In the genomic region with DNA sequence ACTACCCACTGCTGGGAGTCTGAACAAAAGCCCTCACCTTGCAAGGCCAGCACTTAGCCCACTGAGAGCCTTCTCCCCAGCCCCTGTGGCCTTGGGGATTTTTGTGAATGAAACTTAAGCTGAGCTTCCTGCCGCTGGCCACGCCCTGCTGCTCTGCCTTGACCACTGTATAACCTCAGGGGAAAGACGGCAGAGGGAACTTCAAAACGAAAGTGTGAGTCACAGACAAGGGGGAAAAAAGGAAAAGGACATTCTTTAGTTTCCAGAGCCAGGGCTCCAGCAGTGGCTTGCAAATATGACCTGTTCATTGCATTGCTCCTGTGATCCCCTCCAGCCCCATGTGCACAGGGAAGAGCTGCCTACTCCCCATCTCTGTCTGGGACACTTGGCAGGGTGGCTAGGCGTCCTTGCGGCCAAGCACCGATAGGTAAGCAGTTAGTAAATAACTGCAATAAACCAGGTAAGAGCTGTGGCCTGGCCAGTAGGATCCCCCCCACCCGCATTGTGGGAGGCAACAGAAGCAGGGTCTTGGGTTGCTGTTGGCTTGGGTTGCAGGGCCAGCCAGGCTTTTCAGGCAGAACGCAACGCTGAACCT, we compare ENCODE assay signal across 8 mouse cellular contexts.
DNase-seq lines count a peak whose midpoint lies in the region; ATAC-seq and TF ChIP-seq lines count a peak whose summit lies in the region.

No protein-coding gene starts in this region.

- no peaks in the 10 kb centered on the region for H3K9me3 ChIP-seq in limb, embryonic 11.5 days (ENCODE audit: control insufficient read depth, low read length)
- H3K9me3 ChIP-seq in midbrain, postnatal 0 days (ENCODE audit: low read length): no peaks in the 10 kb centered on the region

- no peak overlapping the region; the same call in 1 of the 2 replicates for H3K9ac ChIP-seq in limb, embryonic 11.5 days (ENCODE audit: low read length)
- H3K9ac ChIP-seq in midbrain, postnatal 0 days (replicated peaks; ENCODE audit: low read length, poor library complexity, severe bottlenecking): no peak overlapping the region

- WGBS in limb, embryonic 11.5 days: 29% methylated on average over 10 of the region's 10 CpGs
- 58% methylated on average over 10 of the region's 10 CpGs for WGBS in midbrain, postnatal 0 days

- DNase-seq in B cell, adult 2 months: peak; percentile 41 to 53
- DNase-seq in R1 (ENCODE audit: low read depth, low spot score): peak; percentile 75
- DNase-seq in limb, embryonic 11.5 days (ENCODE audit: low spot score): peak; percentile 47
- no peak for DNase-seq in midbrain, postnatal 0 days (ENCODE audit: low spot score)
- no peak for DNase-seq in cerebellum, postnatal 10 days
- no peak for DNase-seq in left cerebral cortex, adult 8-10 months (ENCODE audit: low spot score in 2 of 2)

- TF ChIP-seq CTCF in embryonic fibroblast, embryonic 13.5 days (IDR thresholded peaks at IDR 0.05; ENCODE audit: borderline replicate concordance, insufficient read depth, low read length): no peak
- no peak for TF ChIP-seq CTCF in midbrain, postnatal 0 days (IDR thresholded peaks at IDR 0.05)

- peak; percentile 18 to 30 for ATAC-seq in hematopoietic stem cell, adult 5-6 weeks (replicated peaks in 1 of 2; ENCODE audit: insufficient read depth in 1 of 2, low FRiP score in 2 of 2, low TSS enrichment in 1 of 2, low read depth in 1 of 2, poor library complexity in 2 of 2, severe bottlenecking in 2 of 2)
- no peak for ATAC-seq in limb, embryonic 11.5 days (ENCODE audit: insufficient number of reproducible peaks, low FRiP score, low TSS enrichment, low read depth)
- ATAC-seq in midbrain, postnatal 0 days (ENCODE audit: low FRiP score): no peak

- H3K4me1 ChIP-seq in embryonic fibroblast, embryonic 13.5 days (ENCODE audit: control insufficient read depth, insufficient read depth, low read length): peaks cover 45% of the 10 kb centered on the region
- peaks cover 17% of the 10 kb centered on the region for H3K4me1 ChIP-seq in limb, embryonic 11.5 days (ENCODE audit: control insufficient read depth, insufficient read depth, low read length)
- H3K4me1 ChIP-seq in midbrain, postnatal 0 days (ENCODE audit: insufficient read depth, low read length): no peaks in the 10 kb centered on the region

- H3K4me3 ChIP-seq in embryonic fibroblast, embryonic 13.5 days (ENCODE audit: insufficient read depth, low read length): no peak overlapping the region
- H3K4me3 ChIP-seq in limb, embryonic 11.5 days (ENCODE audit: low read depth, low read length): no peak overlapping the region
- no peak overlapping the region for H3K4me3 ChIP-seq in midbrain, postnatal 0 days (ENCODE audit: low read depth, low read length)

- peak overlapping the region; percentile 86 for H3K27ac ChIP-seq in embryonic fibroblast, embryonic 13.5 days (ENCODE audit: insufficient read depth, low read length)
- H3K27ac ChIP-seq in limb, embryonic 11.5 days (replicated peaks; ENCODE audit: low read depth, low read length): peak overlapping the region; percentile 54; the same call in 1 of the 2 replicates
- 0 out of 2 replicates have a peak overlapping the region, but pooled peaks have one; percentile 32 for H3K27ac ChIP-seq in midbrain, postnatal 0 days (ENCODE audit: low read depth, low read length)

- H3K4me2 ChIP-seq in limb, embryonic 11.5 days (ENCODE audit: low read depth, severe bottlenecking): peak overlapping the region; percentile 3; the same call in 1 of the 2 replicates
- no peak overlapping the region for H3K4me2 ChIP-seq in midbrain, postnatal 0 days (ENCODE audit: low read depth, low read length, poor library complexity, severe bottlenecking)

- H3K36me3 ChIP-seq in limb, embryonic 11.5 days (ENCODE audit: control insufficient read depth, insufficient read depth, low read length): no peaks in the 10 kb centered on the region
- no peaks in the 10 kb centered on the region for H3K36me3 ChIP-seq in midbrain, postnatal 0 days (ENCODE audit: insufficient read depth, low read length)

- peak; percentile 28; the same call in 1 of the 2 replicates for TF ChIP-seq POLR2A in embryonic fibroblast, embryonic 13.5 days (IDR thresholded peaks at IDR 0.05; ENCODE audit: low read depth, low read length)

- H3K27me3 ChIP-seq in limb, embryonic 11.5 days (ENCODE audit: control insufficient read depth, insufficient read depth, low read length): no peaks in the 10 kb centered on the region
- H3K27me3 ChIP-seq in midbrain, postnatal 0 days (ENCODE audit: insufficient read depth, low read length): no peaks in the 10 kb centered on the region

Comparison
In these comparisons a context has a peak if more than half of its experiments do, and no peak if none do; other contexts are left out.
1. DNase-seq: peak in B cell, adult 2 months (2 of 2), R1 (single experiment) and limb, embryonic 11.5 days (single experiment); none in midbrain, postnatal 0 days (single experiment), cerebellum, postnatal 10 days (0 of 2) and left cerebral cortex, adult 8-10 months (0 of 2).
2. H3K27ac ChIP-seq: peak in every context shown above with its lines; median percentile 86 in embryonic fibroblast, embryonic 13.5 days; 54 in limb, embryonic 11.5 days; 32 in midbrain, postnatal 0 days.
3. ATAC-seq: peak in hematopoietic stem cell, adult 5-6 weeks (2 of 2); none in limb, embryonic 11.5 days (single experiment) and midbrain, postnatal 0 days (single experiment).